Mouse (Mus musculus): ENCODE measurements around the gene 1700057G04Rik.

1700057G04Rik gene

GRCm38 (mm10) chr9:92309077-92309476 lies at the start of gene 1700057G04Rik:
Gene 1700057G04Rik, plus strand, starts transcription at chr9:92309377.
- no peak for DNase-seq

- no peak for DNase-seq
These were observed 48.6 kb upstream of the 1700057G04Rik start for GRCm38 (mm10) chr9:92260481-92261159.

- no peak for DNase-seq
These were observed 43.5 kb upstream of the 1700057G04Rik start for GRCm38 (mm10) chr9:92265719-92266118.

GRCm38 (mm10) chr9:92266558-92267171 lies 42.5 kb upstream of the 1700057G04Rik start:
- DNase-seq: no peak

- no peak for DNase-seq
These were observed 41.4 kb upstream of the 1700057G04Rik start for GRCm38 (mm10) chr9:92267732-92268131.

- no peak for DNase-seq
These were observed 39.3 kb upstream of the 1700057G04Rik start for GRCm38 (mm10) chr9:92269829-92270404.

GRCm38 (mm10) chr9:92270927-92271326 lies 38.2 kb upstream of the 1700057G04Rik start:
- peak; percentile 80 for DNase-seq

- no peak for DNase-seq
These were observed 36.5 kb upstream of the 1700057G04Rik start for GRCm38 (mm10) chr9:92272650-92273049.

- DNase-seq: no peak
These were observed 35.9 kb upstream of the 1700057G04Rik start for GRCm38 (mm10) chr9:92273271-92273670.

- DNase-seq: no peak
These were observed 35.0 kb upstream of the 1700057G04Rik start for GRCm38 (mm10) chr9:92273956-92274762.

- peak; percentile 47 for DNase-seq
These were observed 33.5 kb upstream of the 1700057G04Rik start, which contains the start of gene Plscr2 for GRCm38 (mm10) chr9:92275486-92276207. Gene Plscr2, plus strand, starts transcription at chr9:92275602.

- no peak for DNase-seq
These were observed 32.8 kb upstream of the 1700057G04Rik start for GRCm38 (mm10) chr9:92276360-92276759.

GRCm38 (mm10) chr9:92280048-92280447 lies 29.1 kb upstream of the 1700057G04Rik start:
- DNase-seq: no peak

GRCm38 (mm10) chr9:92282563-92283171 lies 26.5 kb upstream of the 1700057G04Rik start:
- no peak for DNase-seq

- no peak for DNase-seq
These were observed 19.5 kb upstream of the 1700057G04Rik start for GRCm38 (mm10) chr9:92289675-92290074.

- DNase-seq: no peak
These were observed 17.0 kb upstream of the 1700057G04Rik start for GRCm38 (mm10) chr9:92292169-92292568.

- DNase-seq: no peak
These were observed 16.3 kb upstream of the 1700057G04Rik start for GRCm38 (mm10) chr9:92292922-92293321.

- no peak for DNase-seq
These were observed 15.3 kb upstream of the 1700057G04Rik start for GRCm38 (mm10) chr9:92293560-92294548.

- no peak for DNase-seq
These were observed 10.9 kb upstream of the 1700057G04Rik start for GRCm38 (mm10) chr9:92298288-92298687.

GRCm38 (mm10) chr9:92301213-92301612 lies 8.0 kb upstream of the 1700057G04Rik start:
- DNase-seq: no peak

- DNase-seq: no peak
These were observed 4.1 kb upstream of the 1700057G04Rik start for GRCm38 (mm10) chr9:92305075-92305474.

Measured in lung, postnatal 14 days (tissue).